Mouse (Mus musculus) cerebellum, adult 9-10 months (tissue): ENCODE measurements at regions not wholly inside any gene's neighbourhood (a gene's known extent, or its start where the extent isn't known, plus 50 kb on each side); places are given as distances from the start of the nearest gene placed in this dataset.

Source experiments
- DNase-seq: peaks from one replicate; pipeline ENCODE4 v3.0.0; 2022

DNA sequence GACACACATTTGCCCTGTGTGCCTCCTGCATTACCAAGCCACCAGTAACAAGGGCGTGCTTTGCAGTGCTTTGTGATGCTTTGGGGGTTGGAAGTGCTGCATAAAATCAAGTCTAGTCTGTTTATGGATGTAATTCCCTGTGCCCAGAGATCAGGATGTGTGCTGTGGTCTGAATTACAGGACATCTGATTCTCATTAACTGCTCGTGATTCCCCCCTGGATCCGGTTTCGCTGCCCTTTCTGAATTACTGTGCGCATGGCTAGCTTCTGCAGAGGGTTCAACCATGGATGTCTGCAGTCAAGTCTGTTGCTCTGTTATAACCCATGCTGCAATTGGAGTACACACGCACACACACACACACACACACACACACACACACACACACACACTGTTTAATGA is 52.5 kb upstream of the Magi1 start:
- no peak for DNase-seq
